Mouse (Mus musculus): ENCODE results near the gene Ssx2ip.

Gene Ssx2ip

GRCm38 (mm10) chr3:146404311-146405201 lies at the start of gene Ssx2ip:
Gene Ssx2ip, plus strand, starts transcription at chr3:146404642.
- DNase-seq (ENCODE audit: low read depth in 1 of 2, low spot score in 2 of 2) = peak; percentile 69 to 78

GRCm38 (mm10) chr3:146355146-146355545 lies 49.3 kb upstream of the Ssx2ip start:
- no peak for DNase-seq (ENCODE audit: low read depth in 1 of 2, low spot score in 2 of 2)

- DNase-seq (ENCODE audit: low read depth in 1 of 2, low spot score in 2 of 2) = no peak
These were observed 39.0 kb upstream of the Ssx2ip start for GRCm38 (mm10) chr3:146365471-146365870.

- DNase-seq (ENCODE audit: low read depth in 1 of 2, low spot score in 2 of 2) = no peak
These were observed 37.4 kb upstream of the Ssx2ip start for GRCm38 (mm10) chr3:146367058-146367457.

GRCm38 (mm10) chr3:146370553-146371095 lies 33.8 kb upstream of the Ssx2ip start:
- no peak for DNase-seq (ENCODE audit: low read depth in 1 of 2, low spot score in 2 of 2)

GRCm38 (mm10) chr3:146371201-146371600 lies 33.2 kb upstream of the Ssx2ip start:
- DNase-seq (ENCODE audit: low read depth in 1 of 2, low spot score in 2 of 2) = no peak

- DNase-seq (ENCODE audit: low read depth in 1 of 2, low spot score in 2 of 2) = no peak
These were observed 29.8 kb upstream of the Ssx2ip start for GRCm38 (mm10) chr3:146374596-146375175.

- no peak for DNase-seq (ENCODE audit: low read depth in 1 of 2, low spot score in 2 of 2)
These were observed 29.2 kb upstream of the Ssx2ip start for GRCm38 (mm10) chr3:146375224-146375657.

- no peak for DNase-seq (ENCODE audit: low read depth in 1 of 2, low spot score in 2 of 2)
These were observed 27.9 kb upstream of the Ssx2ip start for GRCm38 (mm10) chr3:146376337-146377130.

GRCm38 (mm10) chr3:146377216-146377615 lies 27.2 kb upstream of the Ssx2ip start:
- DNase-seq (ENCODE audit: low read depth in 1 of 2, low spot score in 2 of 2) = no peak

GRCm38 (mm10) chr3:146378753-146379152 lies 25.7 kb upstream of the Ssx2ip start:
- DNase-seq (ENCODE audit: low read depth in 1 of 2, low spot score in 2 of 2) = no peak

GRCm38 (mm10) chr3:146379740-146380466 lies 24.5 kb upstream of the Ssx2ip start:
- DNase-seq (ENCODE audit: low read depth in 1 of 2, low spot score in 2 of 2) = no peak

- DNase-seq (ENCODE audit: low read depth in 1 of 2, low spot score in 2 of 2) = no peak
These were observed 23.6 kb upstream of the Ssx2ip start for GRCm38 (mm10) chr3:146380874-146381273.

- DNase-seq (ENCODE audit: low read depth in 1 of 2, low spot score in 2 of 2) = no peak
These were observed 23.0 kb upstream of the Ssx2ip start for GRCm38 (mm10) chr3:146381471-146381870.

GRCm38 (mm10) chr3:146386800-146387199 lies 17.6 kb upstream of the Ssx2ip start:
- no peak for DNase-seq (ENCODE audit: low read depth in 1 of 2, low spot score in 2 of 2)

GRCm38 (mm10) chr3:146392656-146393321 lies 11.7 kb upstream of the Ssx2ip start:
- no peak for DNase-seq (ENCODE audit: low read depth in 1 of 2, low spot score in 2 of 2)

GRCm38 (mm10) chr3:146393641-146394100 lies 10.8 kb upstream of the Ssx2ip start:
- no peak for DNase-seq (ENCODE audit: low read depth in 1 of 2, low spot score in 2 of 2)

GRCm38 (mm10) chr3:146396256-146396655 lies 8.2 kb upstream of the Ssx2ip start:
- DNase-seq (ENCODE audit: low read depth in 1 of 2, low spot score in 2 of 2) = no peak

GRCm38 (mm10) chr3:146396934-146397333 lies 7.5 kb upstream of the Ssx2ip start:
- DNase-seq (ENCODE audit: low read depth in 1 of 2, low spot score in 2 of 2) = no peak

GRCm38 (mm10) chr3:146397847-146398246 lies 6.6 kb upstream of the Ssx2ip start:
- no peak for DNase-seq (ENCODE audit: low read depth in 1 of 2, low spot score in 2 of 2)
